Mouse (Mus musculus): Measurements from ENCODE around the gene Cntrl. TPM values are rescaled to one million over a fixed set of nuclear protein-coding genes. Genes with fewer than 3 reads are reported as not detected.
A peak's percentile ranks its signal among the peaks of the same experiment; 100 is the strongest.

Cntrl gene
- total RNA-seq (2021): 10 to 100 TPM in 1 of 2 experiments, 1 to 10 TPM in 1; 7.7 to 11.4 TPM
- long read RNA-seq, experiment 1, partial matches to known transcripts: 1 of 4 reads
- long read RNA-seq, experiment 1, other reads (novel, unspliced or antisense): 2 of 4 reads
- long read RNA-seq, experiment 2, partial matches to known transcripts: 8 of 14 reads
- long read RNA-seq, experiment 2, other reads (novel, unspliced or antisense): 6 of 14 reads

DNA sequence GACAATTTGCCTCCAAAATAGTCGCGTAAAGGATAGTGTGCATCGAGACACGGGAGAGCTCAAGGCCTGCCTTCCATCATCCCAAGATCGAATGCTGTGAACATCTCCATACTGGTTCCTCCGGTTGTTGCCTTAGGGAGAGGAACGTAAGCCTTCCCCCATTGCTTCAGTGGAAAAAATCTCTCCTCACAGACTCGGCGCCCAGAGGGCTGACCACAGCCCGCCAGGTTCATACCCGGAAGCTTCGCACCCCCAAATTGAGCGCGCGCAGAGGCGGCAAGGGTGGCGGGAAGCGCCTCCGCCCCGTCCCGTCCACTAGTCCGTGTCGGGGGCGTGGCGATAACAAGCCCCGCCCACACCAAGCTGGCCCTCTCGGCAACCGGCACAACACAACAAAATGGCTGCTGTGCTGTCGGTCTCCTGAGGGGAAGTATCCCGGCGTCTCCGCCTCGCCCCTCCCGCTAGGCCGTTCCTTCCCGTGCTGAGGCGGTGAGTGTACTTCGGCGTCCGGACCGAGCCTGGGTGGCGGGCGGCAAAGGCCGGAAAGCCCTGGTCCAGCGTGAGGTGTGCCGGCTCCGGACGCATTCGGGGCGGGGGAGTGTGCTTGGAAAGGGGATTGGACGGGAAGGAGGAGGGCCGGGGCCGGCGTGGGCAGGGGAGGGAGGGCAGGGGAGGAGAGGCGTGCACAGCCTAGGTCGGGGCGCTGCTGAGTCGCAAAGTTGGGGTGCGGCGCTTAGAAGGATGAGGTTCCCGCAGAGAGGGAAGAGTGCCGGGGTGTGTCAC, at the start of gene Cntrl:
Gene Cntrl, plus strand, starts transcription at position 352 of the 783 bp plus-strand sequence.
- DNase-seq (ENCODE audit: low spot score in 2 of 2): peak; percentile 94 to 96

DNA sequence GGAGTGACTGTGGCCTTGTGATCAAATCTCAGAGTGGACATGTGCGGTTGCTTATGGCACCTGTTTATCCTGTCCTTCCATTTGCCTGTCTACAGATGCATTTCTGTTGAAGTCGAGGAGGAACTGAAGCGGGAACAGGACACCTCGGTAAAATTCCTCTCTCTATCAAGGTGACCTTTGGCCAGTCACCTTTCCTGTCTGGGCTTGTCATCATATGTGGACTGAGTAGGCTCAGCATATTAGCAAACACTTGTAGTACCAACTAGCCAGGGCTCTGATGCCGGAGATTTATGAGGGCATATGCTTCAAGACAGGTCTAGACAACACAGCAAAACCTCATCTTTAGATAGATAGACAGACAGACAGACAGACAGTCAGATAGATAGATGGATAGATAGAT, 49.0 kb upstream of the Cntrl start:
- no peak for DNase-seq (ENCODE audit: low spot score in 2 of 2)

DNA sequence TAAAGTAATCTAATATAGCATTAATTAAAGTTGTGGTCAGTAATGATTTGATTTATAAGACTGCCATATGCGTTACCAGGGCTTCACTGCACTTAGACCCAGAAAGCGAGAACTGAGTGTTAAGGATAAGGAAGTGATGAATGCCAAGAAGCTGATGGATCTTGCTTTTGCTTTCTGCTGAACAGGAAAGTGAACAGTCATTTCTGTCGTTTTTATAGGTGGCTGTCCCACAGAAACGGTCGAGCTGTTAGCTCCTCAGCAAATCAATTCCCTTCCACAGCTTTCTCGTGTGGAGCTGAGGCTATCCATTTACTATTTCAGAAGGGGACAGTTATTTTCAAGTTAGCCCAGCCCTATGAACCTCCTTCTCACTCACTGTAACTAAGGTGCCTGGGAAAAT, 48.4 kb upstream of the Cntrl start:
- DNase-seq (ENCODE audit: low spot score in 2 of 2): no peak

DNA sequence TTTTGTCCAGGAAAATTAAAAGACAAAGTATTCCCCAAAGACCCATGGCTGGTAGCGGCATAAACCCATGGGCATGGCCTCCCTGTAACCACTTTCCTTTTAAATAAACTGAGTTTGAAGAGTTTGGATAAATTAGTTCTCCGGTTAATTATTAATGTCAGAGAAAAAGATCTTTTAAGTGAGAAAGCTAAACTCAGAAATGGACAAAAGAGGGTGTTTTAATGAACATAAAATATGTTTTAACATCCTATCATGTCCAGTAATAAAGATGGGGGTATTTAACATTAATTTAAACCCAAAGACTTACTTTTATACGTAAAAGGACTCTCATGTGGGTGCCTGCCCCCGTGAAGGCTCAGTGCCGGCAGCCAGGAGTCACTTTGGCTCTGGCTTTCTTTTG, 48.0 kb upstream of the Cntrl start, which contains the start of gene Hc:
Gene Hc, minus strand, starts transcription at position 101 of the 400 bp plus-strand sequence.
- DNase-seq (ENCODE audit: low spot score in 2 of 2): no peak

DNA sequence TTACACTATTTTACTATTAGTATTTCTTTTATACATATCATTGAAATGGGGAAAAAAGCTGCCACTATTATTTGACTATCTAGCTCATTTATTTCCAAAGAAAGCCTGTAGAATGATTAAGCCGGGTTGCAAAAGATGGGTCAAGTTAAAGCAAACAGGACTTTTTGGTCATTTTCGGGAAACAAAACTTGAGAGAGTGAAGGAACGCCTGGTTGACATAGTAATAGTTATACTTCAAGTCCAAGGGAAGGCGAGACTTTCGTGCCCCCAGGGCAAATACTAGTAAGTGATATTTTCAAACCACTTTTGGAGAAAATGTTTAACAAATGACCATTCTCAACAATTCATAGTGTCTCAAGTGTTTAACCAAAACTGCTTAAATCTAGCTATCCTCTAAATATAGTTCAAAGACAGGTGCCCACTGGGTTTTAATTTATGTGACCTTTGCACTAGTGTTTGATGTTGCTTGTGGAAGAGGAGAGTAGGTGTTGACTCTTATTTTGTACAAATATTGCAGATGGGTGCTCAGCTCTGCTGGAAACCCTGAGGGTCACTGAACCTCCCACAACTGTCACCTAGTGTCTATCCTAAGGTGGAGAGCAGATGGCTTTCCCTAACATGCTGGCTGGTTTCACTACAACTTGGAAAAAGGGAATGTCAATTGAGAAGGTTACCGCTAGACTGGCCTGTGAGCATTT, 45.8 kb upstream of the Cntrl start:
- no peak for DNase-seq (ENCODE audit: low spot score in 2 of 2)

DNA sequence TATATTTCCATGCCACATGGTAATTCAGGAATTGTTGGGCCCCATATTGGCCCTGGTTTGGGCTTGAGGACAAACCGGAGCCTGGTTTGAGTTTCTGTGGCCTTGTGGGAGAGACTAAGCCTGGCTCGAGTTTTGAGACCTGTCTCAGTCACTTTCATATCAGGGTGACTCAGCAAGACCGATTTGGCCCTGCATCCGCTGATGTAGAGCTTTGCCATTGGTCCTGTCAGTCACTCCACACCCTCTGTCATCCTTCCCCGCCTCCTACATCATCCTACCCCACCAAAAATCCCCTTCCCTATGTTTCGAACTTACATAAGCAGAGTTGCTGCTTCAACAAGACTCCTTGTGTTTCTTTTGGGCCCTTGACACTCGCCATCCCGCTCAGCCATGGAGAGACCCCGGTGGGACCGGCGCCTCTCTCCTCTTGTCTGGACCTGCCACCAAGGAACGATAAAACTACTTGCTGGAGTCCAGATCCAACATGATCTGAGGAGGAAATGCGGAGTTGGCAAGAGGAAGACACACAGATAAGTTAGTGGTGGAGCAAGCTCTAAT, 42.7 kb upstream of the Cntrl start:
- no peak for DNase-seq (ENCODE audit: low spot score in 2 of 2)

DNA sequence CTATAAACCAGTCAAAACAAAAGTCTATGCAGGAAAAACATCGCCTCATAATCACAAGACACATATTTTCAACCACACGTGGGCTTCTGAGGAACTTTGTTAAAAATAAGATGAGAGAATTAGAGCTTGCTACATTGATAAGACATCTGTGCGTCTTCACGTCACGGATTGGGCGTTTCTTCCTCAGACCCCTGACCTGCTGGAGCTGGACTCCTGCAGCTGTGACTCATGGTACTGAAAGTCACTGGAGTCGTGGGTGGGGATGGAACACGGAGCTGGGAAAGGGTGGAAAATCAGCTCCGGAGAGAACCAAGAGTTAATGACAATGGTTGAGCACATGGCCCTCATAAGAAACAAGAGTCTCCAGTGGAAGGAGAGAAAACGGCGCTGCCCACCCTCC, 42.2 kb upstream of the Cntrl start:
- no peak for DNase-seq (ENCODE audit: low spot score in 2 of 2)

DNA sequence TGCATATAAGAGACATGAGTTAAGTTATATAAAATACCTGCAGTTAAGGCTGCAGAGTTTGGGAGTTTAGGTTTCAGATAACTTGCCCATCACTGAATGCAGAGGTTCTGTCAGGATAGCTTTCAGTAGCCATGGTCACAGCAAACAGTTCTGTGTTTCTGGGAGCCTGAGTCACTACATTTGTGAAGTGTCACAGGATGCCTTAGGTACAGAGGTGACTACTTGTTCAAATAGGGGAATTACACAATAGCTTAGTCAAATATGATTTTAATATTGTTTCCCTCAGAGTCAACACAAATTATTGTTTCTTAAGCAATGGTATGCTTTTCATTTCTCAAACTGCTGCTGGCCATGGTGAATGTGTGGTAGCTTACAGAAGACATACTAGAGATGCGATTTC, 40.2 kb upstream of the Cntrl start:
- DNase-seq (ENCODE audit: low spot score in 2 of 2): no peak

DNA sequence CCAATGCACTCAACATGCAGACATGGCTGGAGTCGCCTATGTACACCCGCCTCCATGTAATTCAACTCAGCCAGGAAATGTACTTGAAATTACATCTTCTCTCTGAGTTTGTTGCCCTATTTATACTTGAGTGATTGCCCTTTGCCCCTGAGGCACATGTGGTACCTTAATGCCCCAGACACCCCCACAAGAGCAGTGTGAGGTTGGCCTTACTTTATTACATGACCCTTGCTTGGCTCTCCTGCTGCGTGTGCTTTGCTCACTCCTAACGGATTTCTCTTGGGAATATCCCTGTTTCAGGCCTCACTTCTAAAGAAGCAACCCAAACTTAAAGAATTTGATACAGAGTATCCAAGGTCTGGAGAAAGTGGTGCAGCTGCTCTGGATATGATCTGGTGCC, 39.0 kb upstream of the Cntrl start:
- DNase-seq (ENCODE audit: low spot score in 2 of 2): no peak

DNA sequence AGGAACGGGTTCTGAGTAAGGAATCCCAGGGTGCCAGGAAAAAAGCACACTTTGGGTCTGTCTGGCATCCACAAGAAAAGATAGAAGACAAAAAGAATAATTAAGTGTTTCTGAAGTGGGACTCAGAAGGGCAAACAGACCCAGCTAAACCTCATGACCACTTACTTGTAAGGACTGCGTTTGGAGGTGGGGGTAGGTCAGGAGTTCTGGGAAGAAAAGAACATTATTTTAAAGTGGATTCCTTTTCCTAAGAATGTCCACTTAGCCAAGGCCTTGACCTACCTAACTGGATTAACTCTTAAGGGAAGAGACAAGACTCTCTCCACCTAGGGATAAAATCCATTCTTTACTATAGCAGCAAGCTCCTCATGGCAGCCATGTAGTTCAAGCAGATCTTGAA, 36.7 kb upstream of the Cntrl start:
- DNase-seq (ENCODE audit: low spot score in 2 of 2): no peak

DNA sequence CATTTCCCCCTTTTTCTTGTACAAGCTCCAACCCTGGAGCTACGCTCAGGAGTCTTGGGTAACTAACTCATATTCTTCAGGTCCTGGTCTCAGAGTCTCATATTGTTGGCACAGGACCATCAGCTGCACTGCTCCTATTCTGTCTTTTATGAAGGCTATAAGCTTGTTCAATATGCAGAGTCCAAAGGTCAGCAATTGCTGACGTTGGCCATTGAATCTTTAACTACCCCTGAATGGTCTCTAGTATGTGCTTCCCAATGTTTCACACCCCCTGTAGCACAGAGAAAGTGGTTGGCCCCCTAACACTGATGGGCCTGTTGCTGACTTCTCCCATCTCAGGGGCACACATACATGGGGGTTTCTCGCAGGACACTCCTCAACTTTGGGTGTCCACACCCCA, 35.0 kb upstream of the Cntrl start:
- DNase-seq (ENCODE audit: low spot score in 2 of 2): no peak

DNA sequence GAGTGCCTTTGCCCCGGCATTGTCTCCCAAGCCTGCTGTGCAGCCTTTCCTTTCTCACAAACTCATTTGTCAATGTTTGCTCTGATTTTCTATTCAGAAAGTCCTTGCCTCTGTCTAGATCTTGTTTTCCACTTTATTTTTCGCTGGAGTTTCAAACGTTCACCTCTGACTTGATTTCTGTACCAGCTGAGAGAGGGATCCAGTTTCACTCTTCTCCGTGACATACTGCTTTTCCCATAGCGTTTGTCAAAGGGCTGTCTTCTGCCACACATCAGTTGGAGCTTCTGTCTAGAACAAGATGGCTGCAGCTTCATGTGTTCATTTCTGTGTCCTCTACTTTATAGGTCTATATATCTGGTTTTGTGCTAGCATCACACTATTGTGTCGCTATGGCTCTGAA, 30.1 kb upstream of the Cntrl start:
- no peak for DNase-seq (ENCODE audit: low spot score in 2 of 2)

DNA sequence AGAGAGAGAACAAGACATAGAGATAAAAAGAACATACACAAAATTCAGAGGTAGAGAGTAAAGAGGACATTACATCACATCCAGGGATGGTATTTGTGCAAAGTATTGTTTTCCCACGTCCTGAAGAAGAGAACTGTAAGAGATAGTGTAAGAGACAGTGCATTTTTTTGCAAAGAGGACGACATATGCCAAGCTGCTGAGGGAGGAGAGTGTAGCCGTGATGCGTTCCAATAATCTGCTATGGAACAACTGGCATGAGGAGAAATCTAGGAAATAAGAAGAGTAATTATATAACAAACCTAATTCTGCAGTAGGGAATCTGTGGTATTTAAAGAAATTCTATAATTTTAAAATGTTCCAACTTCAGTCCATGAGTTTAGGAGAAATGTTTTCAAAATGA, 21.9 kb upstream of the Cntrl start:
- DNase-seq (ENCODE audit: low spot score in 2 of 2): no peak

DNA sequence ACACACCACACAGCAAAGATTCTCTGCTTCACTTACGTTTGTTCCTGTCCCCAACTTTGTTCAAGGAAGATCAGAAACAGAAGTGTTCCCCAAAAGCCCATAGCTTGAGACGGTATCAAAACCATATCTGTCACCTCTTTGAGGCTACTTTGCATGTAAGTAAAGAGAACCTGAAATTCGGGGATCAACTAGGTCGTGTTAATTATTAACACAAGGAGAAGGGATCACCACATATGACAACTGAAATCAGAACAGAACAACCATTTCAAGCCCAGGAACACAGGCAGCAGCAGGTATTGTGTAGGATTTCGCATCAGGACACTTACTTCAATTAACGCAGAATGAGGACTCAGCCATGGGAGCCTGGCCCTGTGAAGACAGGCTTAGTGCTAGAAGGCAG, 8.8 kb upstream of the Cntrl start:
- no peak for DNase-seq (ENCODE audit: low spot score in 2 of 2)

DNA sequence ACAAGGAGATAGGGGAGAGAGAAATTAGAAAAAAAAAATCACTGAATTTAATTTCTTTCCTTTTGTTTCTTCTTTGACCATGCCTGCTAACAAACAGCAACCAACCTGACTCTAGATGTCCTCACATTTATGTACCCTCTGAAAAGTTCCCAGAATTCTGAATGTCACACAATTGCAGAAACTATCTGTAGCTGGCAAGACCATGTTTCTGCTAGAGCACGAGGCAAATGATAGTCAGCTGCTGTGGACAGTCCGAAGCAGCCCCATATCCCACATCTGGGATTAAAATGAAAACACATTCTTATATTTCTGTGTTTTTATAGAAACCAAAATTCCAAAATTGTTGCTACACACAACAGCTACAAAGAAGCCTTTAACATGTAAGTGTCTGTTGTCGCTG, 7.8 kb upstream of the Cntrl start, which contains the start of gene AI182371:
Gene AI182371, minus strand, starts transcription at position 101 of the 400 bp plus-strand sequence.
- DNase-seq (ENCODE audit: low spot score in 2 of 2): no peak

DNA sequence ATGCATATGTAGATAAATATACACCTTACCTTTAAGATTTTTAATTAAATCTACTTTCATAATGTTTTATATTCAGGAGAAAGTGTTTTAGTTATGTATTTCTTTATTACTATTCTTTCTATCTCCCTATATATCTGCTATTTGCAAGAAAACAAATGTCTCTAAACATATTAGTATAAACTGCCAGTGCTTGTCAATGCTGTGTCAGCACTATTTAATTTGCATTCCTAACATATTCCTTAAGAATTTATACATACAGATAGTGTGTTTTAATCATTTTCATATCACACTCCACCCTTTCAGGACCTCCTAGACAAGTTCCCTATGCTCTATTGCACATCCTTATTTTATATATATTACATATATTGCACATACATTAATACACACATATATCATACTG, 6.5 kb upstream of the Cntrl start:
- no peak for DNase-seq (ENCODE audit: low spot score in 2 of 2)

DNA sequence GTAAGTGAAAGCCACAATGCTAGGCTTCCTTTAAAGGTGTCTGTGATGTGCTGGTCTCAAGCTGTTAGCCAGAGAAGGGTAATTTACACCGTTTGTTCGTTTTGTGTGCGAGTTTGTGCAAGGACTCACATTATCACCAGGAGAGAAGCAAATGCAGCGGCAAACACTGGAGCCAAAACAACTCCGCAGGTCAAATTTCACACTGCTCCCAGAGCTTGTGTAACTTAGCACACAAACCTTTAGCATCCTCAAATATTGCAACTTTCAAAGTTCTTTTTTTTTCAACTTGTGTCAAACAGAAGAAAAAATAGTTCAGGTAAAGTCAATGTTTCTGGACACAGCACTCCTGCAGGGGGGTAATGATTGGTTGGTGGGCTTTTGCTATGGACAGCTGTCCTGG, 5.7 kb upstream of the Cntrl start:
- no peak for DNase-seq (ENCODE audit: low spot score in 2 of 2)

DNA sequence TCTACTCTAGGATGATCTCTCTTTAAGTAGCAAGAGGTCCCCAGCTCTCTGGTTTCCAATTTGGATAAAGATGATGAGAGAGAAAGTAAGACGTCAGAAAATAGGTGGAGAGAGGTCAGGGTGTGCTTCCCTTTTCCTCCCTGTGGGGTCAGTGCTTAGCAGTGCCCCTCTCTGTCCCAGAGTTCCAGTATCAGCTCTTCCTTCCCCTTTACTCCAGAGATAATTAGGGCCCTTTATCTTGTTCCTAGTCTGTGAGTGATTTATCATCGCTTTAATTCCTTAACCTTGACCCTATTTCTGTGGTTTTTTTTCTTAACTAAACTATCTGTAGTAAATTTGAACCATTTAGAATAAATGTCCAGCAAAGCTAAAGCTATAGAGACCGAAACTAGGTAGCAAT, 4.4 kb upstream of the Cntrl start:
- no peak for DNase-seq (ENCODE audit: low spot score in 2 of 2)

DNA sequence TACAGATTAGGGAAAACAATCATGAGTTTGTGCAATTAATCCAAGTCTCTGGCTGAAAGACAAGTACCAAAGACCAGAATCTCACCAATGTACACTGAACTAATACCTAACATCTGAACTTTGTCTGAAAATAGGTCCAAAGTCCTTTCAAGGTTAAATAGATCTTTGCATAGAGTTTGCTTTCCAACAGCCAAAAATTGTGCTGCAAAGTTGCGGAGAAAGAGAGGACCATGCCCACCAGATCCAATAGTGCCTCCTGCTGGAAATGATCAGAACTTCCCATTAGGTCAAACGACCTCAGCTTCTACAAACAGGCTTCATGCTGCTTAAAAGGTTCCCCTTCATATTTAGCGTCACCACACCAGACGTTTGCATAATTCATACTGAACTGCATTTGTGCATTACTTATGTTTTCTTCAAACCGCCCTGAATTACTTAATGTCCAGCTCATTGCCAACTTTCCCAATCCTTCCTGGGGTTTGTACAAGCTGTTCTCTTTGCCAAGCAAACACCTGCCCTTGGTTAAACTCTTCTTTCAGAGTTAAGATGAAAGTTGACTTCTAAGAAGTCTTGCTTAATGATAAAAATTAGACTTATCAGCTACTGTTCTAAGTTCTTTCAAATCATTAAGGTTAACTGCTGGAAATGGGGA, 1.2 kb upstream of the Cntrl start:
- DNase-seq (ENCODE audit: low spot score in 2 of 2): no peak

DNA sequence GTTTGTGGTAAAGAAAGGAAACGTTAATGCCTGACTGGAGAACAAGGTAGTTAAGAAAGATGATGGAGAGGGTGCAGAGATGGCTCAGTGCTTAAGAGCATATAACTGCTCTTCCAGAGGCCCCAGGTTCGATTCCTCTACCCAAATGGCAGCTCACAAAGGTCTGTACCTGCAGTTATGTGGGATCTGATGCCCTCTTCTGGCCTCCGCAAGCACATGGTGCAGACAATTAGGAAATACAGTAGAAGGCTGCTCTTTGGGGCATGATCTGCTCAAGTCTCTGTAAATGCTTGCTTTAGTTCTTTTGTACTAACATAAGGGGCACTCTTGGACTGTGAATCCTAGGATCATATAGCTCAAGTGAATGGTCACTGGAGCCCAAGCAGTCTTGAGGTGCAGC, 580 bp upstream of the Cntrl start:
- DNase-seq (ENCODE audit: low spot score in 2 of 2): peak in 1 of 2 experiments; percentile 12

DNA sequence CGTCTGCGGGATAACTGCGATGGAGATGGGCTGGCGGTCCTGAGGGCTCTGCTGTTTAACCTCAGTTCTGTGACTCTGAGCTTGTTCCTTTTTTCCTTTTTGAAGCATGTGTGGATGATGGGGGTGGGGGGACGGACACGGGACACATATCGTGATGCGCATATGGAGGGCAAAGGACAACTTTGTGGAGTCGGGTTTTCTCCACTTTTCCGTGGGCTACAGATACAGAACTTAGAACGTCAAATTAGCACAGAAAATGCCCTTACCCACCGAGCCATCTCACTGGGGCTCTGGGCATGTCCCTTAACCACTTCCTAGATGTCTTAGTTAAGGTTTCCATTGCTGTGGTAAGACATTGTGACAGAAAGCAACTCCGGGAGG, 622 bp downstream of the Cntrl start:
- DNase-seq (ENCODE audit: low spot score in 2 of 2): no peak
